Mouse (Mus musculus) embryonic facial prominence, embryonic 14.5 days (tissue): Measurements from ENCODE around the gene Gm9903. TPM values are rescaled to one million over a fixed set of nuclear protein-coding genes. Genes with fewer than 3 reads are reported as not detected.
A peak's percentile ranks its signal among the peaks of the same experiment; 100 is the strongest.

ENCODE experiments used
- ATAC-seq: fragments of 200-750 bp; cut with Nextera tagmentation; 2 replicates; pipeline ENCODE4 v1.8.0; 2017; ENCODE audit warnings: low read depth, moderate number of reproducible peaks, moderate TSS enrichment
- DNase-seq: peaks from one replicate; pipeline ENCODE4 v3.0.0-alpha.2; 2015; ENCODE audit warnings: low spot score
- H3K27ac ChIP-seq: fragments of 300-500 bp; sonication (generic); replicated peaks from 2 replicates; pipeline ENCODE4 v1.5.1; 2014; ENCODE audit warnings: low read depth, mild to moderate bottlenecking, low read length, moderate library complexity
- H3K27me3 ChIP-seq: fragments of 300-500 bp; sonication (generic); replicated peaks from 2 replicates; pipeline ENCODE4 v1.6.1; 2014; ENCODE audit warnings: low read length; ENCODE audit not compliant: control insufficient read depth, insufficient read depth
- H3K36me3 ChIP-seq: fragments of 300-500 bp; sonication (generic); 2 replicates; pipeline ENCODE4 v1.6.1; 2014; ENCODE audit warnings: low read length, mixed read lengths; ENCODE audit not compliant: control insufficient read depth, insufficient read depth
- H3K4me1 ChIP-seq: fragments of 300-500 bp; sonication (generic); 2 replicates; pipeline ENCODE4 v1.6.1; 2014; ENCODE audit warnings: antibody characterized with exemption, low read length; ENCODE audit not compliant: control insufficient read depth, insufficient read depth
- H3K4me2 ChIP-seq: fragments of 300-500 bp; sonication (generic); 2 replicates; pipeline ENCODE4 v1.6.1; 2014; ENCODE audit warnings: low read depth, mild to moderate bottlenecking, low read length, moderate library complexity, mixed read lengths
- H3K4me3 ChIP-seq: fragments of 300-500 bp; sonication (generic); 2 replicates; pipeline ENCODE4 v1.5.1; 2014; ENCODE audit warnings: low read depth, mild to moderate bottlenecking, low read length
- H3K9ac ChIP-seq: fragments of 300-500 bp; sonication (generic); 2 replicates; pipeline ENCODE4 v1.6.1; 2014; ENCODE audit warnings: low read depth, mild to moderate bottlenecking, low read length, moderate library complexity, mixed read lengths
- H3K9me3 ChIP-seq: fragments of 300-500 bp; sonication (generic); 2 replicates; pipeline ENCODE4 v1.6.1; 2016; ENCODE audit warnings: low read length; ENCODE audit not compliant: control insufficient read depth
- WGBS: fragments of 180-500 bp; shearing (Covaris S2); extraction: QIAGEN DNeasy Blood & Tissue Kit; methylation state at CpG from one replicate; pipeline ENCODE4 v1.1.7; 2014; 5-methylcytosine and 5-hydroxymethylcytosine counted together
- polyA plus RNA-seq: library from polyadenylated mRNA; unstranded; fragments of >200 nt; fragmentation: Nextera tagmentation; extraction: Ambion mirVana; gene quantifications from 2 replicates; pipeline ENCODE4 v1.2.1, GENCODE M21; 2014

Gm9903 gene
- polyA plus RNA-seq, 1 experiment from 2014 or later, result 0.60 TPM

GRCm38 (mm10) chr5:33607434-33607833, 22.3 kb upstream of the Gm9903 start:
- Histone ChIP-seq H3K9ac (no peak overlapping the region), H3K27ac (no peak overlapping the region), H3K4me3 (no peak overlapping the region), H3K4me2 (no peak overlapping the region), H3K27me3 (no peaks in the 10 kb centered on the region), H3K36me3 (peaks cover 78% of the 10 kb centered on the region), H3K9me3 (no peaks in the 10 kb centered on the region), H3K4me1 (no peaks in the 10 kb centered on the region)
- WGBS, result 90% methylated on average over 15 of the region's 15 CpGs
- DNase-seq (no peak), ATAC-seq (no peak)

- no peak overlapping the region for H3K9ac ChIP-seq
- DNase-seq (no peak), ATAC-seq (no peak)
- peaks cover 82% of the 10 kb centered on the region for H3K36me3 ChIP-seq
- no peak overlapping the region for H3K4me2 ChIP-seq
- 82% methylated on average over 1 of the region's 1 CpGs for WGBS
- H3K9me3 ChIP-seq, result no peaks in the 10 kb centered on the region
- no peaks in the 10 kb centered on the region for H3K27me3 ChIP-seq
- H3K4me1 ChIP-seq, result no peaks in the 10 kb centered on the region
- H3K27ac ChIP-seq, result no peak overlapping the region
- no peak overlapping the region for H3K4me3 ChIP-seq
Observed at GRCm38 (mm10) chr5:33609226-33609625, 20.5 kb upstream of the Gm9903 start.

DNA sequence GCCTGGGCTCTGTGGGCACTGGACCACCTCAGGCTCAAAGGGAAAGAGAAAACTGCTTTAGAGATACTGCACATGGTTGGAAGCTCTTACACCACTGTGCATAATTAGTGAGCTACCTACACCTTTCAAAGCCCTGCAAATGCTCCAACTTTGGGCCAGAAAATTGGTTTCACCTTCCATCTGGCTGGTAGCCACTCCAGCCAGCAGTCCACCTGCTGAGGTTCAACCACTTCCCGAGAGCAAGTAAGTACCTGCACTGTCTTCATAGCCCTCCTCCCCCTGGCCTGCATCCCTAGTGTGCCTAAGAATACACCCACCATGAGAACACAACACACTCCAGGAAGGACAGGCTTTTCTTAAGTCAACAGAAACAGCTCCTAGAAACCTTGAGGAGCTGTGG, 17.9 kb upstream of the Gm9903 start:
- 93% methylated on average over 1 of the region's 1 CpGs for WGBS
- Histone ChIP-seq H3K27ac (no peak overlapping the region), H3K4me2 (no peak overlapping the region), H3K27me3 (no peaks in the 10 kb centered on the region), H3K9ac (no peak overlapping the region), H3K36me3 (peaks cover 71% of the 10 kb centered on the region), H3K4me3 (no peak overlapping the region), H3K9me3 (no peaks in the 10 kb centered on the region), H3K4me1 (no peaks in the 10 kb centered on the region)
- DNase-seq, result no peak
- ATAC-seq, result no peak

GRCm38 (mm10) chr5:33614391-33614790, 15.3 kb upstream of the Gm9903 start:
- Histone ChIP-seq H3K36me3 (peaks cover 47% of the 10 kb centered on the region), H3K4me1 (no peaks in the 10 kb centered on the region), H3K9ac (no peak overlapping the region), H3K27me3 (no peaks in the 10 kb centered on the region), H3K27ac (no peak overlapping the region), H3K4me3 (no peak overlapping the region), H3K9me3 (no peaks in the 10 kb centered on the region), H3K4me2 (no peak overlapping the region)
- no peak for ATAC-seq
- 87% methylated on average over 6 of the region's 6 CpGs for WGBS
- no peak for DNase-seq

- Histone ChIP-seq H3K4me1 (peaks cover under 1% of the 10 kb centered on the region; the same call in 1 of the 2 replicates), H3K4me2 (no peak overlapping the region), H3K9me3 (no peaks in the 10 kb centered on the region), H3K27me3 (no peaks in the 10 kb centered on the region), H3K36me3 (0 out of 2 replicates have a peak, but pooled peaks cover 4% of the 10 kb centered on the region), H3K9ac (no peak overlapping the region), H3K27ac (no peak overlapping the region), H3K4me3 (no peak overlapping the region)
- DNase-seq, result no peak
- WGBS, result 77% methylated on average over 2 of the region's 2 CpGs
- ATAC-seq, result no peak
Observed at GRCm38 (mm10) chr5:33622671-33623070, 7.1 kb upstream of the Gm9903 start.

DNA sequence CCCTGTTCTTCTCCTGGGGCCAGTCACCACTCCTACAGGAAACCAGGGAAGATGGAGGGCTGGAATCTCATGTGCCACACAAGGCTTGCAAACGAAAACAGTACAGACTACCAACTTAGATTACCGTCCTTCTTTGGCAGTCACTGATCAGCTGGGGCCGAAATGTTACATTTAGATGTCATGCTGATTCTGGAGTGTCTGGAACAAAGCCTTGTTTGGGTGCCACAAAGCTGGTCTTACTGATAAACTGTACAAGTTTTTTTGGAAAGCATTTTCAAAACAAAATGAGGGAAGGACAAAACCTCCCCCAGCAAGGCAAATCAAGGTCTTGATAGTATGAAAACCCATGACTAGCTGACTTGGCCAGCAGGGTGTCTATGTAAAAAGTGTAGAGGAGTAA, 6.0 kb upstream of the Gm9903 start:
- no peaks in the 10 kb centered on the region for H3K27me3 ChIP-seq
- DNase-seq (no peak), ATAC-seq (no peak)
- no peaks in the 10 kb centered on the region for H3K9me3 ChIP-seq
- peaks cover 7% of the 10 kb centered on the region; the same call in 1 of the 2 replicates for H3K4me1 ChIP-seq
- H3K4me2 ChIP-seq, result no peak overlapping the region
- no peak overlapping the region for H3K9ac ChIP-seq
- WGBS, result 69% methylated on average over 3 of the region's 3 CpGs
- 0 out of 2 replicates have a peak, but pooled peaks cover 4% of the 10 kb centered on the region for H3K36me3 ChIP-seq
- no peak overlapping the region for H3K27ac ChIP-seq
- H3K4me3 ChIP-seq, result no peak overlapping the region

DNA sequence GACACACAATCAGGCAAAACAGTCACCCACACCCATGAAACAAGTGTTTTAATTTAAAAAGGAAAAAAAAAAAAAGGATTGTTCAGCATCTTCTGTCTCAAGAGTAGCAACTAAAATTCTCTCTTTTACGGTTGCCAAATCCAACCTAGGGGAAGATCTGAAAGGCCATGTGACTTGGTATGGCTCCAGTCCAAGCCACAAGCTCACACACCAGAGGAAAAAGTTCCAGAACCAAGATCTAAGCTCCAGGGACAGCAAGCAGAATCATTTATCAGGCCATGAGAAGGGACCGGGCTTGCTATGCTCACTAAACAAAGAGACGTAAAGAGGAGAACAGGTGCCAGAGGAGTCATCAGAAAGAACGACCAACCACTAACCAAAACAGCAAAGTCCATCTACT, 1.8 kb upstream of the Gm9903 start:
- Histone ChIP-seq H3K36me3 (0 out of 2 replicates have a peak, but pooled peaks cover under 1% of the 10 kb centered on the region), H3K4me2 (peak overlapping the region; percentile 84), H3K9ac (peak overlapping the region; percentile 88), H3K27ac (no peak overlapping the region), H3K27me3 (no peaks in the 10 kb centered on the region), H3K4me3 (peak overlapping the region; percentile 83), H3K4me1 (peaks cover 16% of the 10 kb centered on the region), H3K9me3 (no peaks in the 10 kb centered on the region)
- WGBS, result 28% methylated on average over 4 of the region's 4 CpGs
- no peak for ATAC-seq
- peak; percentile 21 for DNase-seq

- peak overlapping the region; percentile 88 for H3K9ac ChIP-seq
- no peaks in the 10 kb centered on the region for H3K27me3 ChIP-seq
- ATAC-seq (peak; percentile 32), DNase-seq (peak; percentile 55)
- under 1% methylated on average over 23 of the region's 24 CpGs for WGBS
- H3K4me3 ChIP-seq, result peak overlapping the region; percentile 83
- H3K4me2 ChIP-seq, result peak overlapping the region; percentile 84
- peak overlapping the region; percentile 93 for H3K27ac ChIP-seq
- peaks cover 16% of the 10 kb centered on the region for H3K4me1 ChIP-seq
- no peaks in the 10 kb centered on the region for H3K36me3 ChIP-seq
- no peaks in the 10 kb centered on the region for H3K9me3 ChIP-seq
Observed at GRCm38 (mm10) chr5:33628820-33629300, 865 bp upstream of the Gm9903 start.

- H3K9ac ChIP-seq, result peak overlapping the region; percentile 69
- peak overlapping the region; percentile 84 for H3K4me2 ChIP-seq
- peak overlapping the region; percentile 83 for H3K4me3 ChIP-seq
- H3K4me1 ChIP-seq, result peaks cover 16% of the 10 kb centered on the region
- H3K27me3 ChIP-seq, result no peaks in the 10 kb centered on the region
- DNase-seq, result peak; percentile 29
- H3K9me3 ChIP-seq, result no peaks in the 10 kb centered on the region
- H3K36me3 ChIP-seq, result no peaks in the 10 kb centered on the region
- WGBS, result 5% methylated on average over 9 of the region's 9 CpGs
- ATAC-seq, result peak; percentile 27
- H3K27ac ChIP-seq, result peak overlapping the region; percentile 84
Observed at GRCm38 (mm10) chr5:33630061-33630460, 336 bp downstream of the Gm9903 start.
